10 mouse cellular contexts compared by ENCODE assay signal in genomic region chr9:121185796-121186195, GRCm38 (mm10).
A peak's percentile ranks its signal among the peaks of the same experiment; 100 is the strongest.
DNase-seq lines count a peak whose midpoint lies in the region.
"Had no signal": no experiment of that assay in that cellular context is flagged by ENCODE, and none has a peak within 500 bp of the region (broad histone marks: within the 10 kb centered on the region; RNA-seq: fewer than 3 reads in every experiment).

No protein-coding gene starts in this region.

- DNase-seq in kidney, adult 18-20 months = peak; percentile 10
- no peak for DNase-seq in kidney, adult 9 months
- DNase-seq in cerebellum, adult 18-20 months = peak; percentile 60 to 68
- peak; percentile 89 to 93 for DNase-seq in cerebellum, postnatal 10 days
- peak; percentile 50 to 64 for DNase-seq in kidney, postnatal 25 days
- DNase-seq in urinary bladder, postnatal 36 days (ENCODE audit: low spot score in 2 of 2) = no peak
- DNase-seq in thymus, adult 18-20 months = no peak
- no peak for DNase-seq in neural tube, embryonic 10.5 days (ENCODE audit: extremely low spot score, low spot score)
- DNase-seq: gastrocnemius, postnatal 36 days; thymus, postnatal 36 days had no signal

Comparison
In these comparisons a context has a peak if more than half of its experiments do, and no peak if none do; other contexts are left out.
1. DNase-seq: peak in kidney, adult 18-20 months (single experiment), cerebellum, adult 18-20 months (2 of 2), cerebellum, postnatal 10 days (2 of 2) and kidney, postnatal 25 days (2 of 2); none in kidney, adult 9 months (single experiment), urinary bladder, postnatal 36 days (0 of 2), thymus, adult 18-20 months (0 of 2) and neural tube, embryonic 10.5 days (single experiment).